ENCODE assay signal across 33 mouse cellular contexts in the genomic region with DNA sequence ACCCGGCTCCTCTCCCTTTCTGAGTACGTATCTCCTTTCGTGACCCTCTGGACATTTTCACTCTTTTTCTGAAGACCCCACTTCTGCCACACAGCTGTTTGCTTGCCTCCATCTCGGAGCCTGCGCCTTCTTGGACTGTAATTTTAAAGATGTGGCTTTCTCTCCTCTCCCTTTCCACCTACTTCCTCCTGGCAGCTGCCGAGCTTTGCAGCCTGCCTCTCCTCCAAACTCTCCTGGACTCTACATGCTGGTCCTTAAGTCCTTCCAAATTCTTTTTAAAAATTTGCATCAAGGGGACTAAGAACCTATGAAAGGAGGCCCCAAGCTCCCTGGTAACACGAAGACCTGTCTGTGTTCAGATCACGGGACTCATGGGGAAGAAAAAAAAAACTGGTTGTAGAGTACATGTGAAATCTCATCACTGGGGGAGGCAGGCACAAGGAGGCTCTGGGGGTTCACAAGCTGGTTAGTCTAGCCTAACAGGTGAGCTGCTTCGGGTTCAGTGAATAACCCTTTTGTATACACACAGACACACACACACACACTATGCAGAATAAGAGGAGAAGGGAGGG. TPM values are rescaled to one million over a fixed set of nuclear protein-coding genes. Genes with fewer than 3 reads are reported as not detected.
DNase-seq lines count a peak whose midpoint lies in the region; ATAC-seq and TF ChIP-seq lines count a peak whose summit lies in the region.
"Had no signal": no experiment of that assay in that cellular context is flagged by ENCODE, and none has a peak within 500 bp of the region (broad histone marks: within the 10 kb centered on the region; RNA-seq: fewer than 3 reads in every experiment).

No protein-coding gene starts in this region.

- no peak overlapping the region for H3K4me2 ChIP-seq in CH12.LX (ENCODE audit: insufficient read depth, low read depth, poor library complexity, severe bottlenecking)
- no peak overlapping the region for H3K4me2 ChIP-seq in neural tube, embryonic 15.5 days
- H3K4me2 ChIP-seq: embryonic facial prominence, embryonic 15.5 days; forebrain, embryonic 12.5 days; hindbrain, embryonic 14.5 days; midbrain, embryonic 12.5 days had no signal

- no peak for ATAC-seq in megakaryocyte, adult 5-6 weeks (ENCODE audit: poor library complexity, severe bottlenecking)
- ATAC-seq in neural tube, embryonic 15.5 days (ENCODE audit: low FRiP score): no peak
- ATAC-seq: inflammation-experienced regulatory T-cells, adult 6 months; Patski had no signal

- no peak overlapping the region for H3K9ac ChIP-seq in CH12.LX (ENCODE audit: insufficient read depth, low read depth)
- H3K9ac ChIP-seq in neural tube, embryonic 15.5 days (replicated peaks): no peak overlapping the region
- H3K9ac ChIP-seq: embryonic facial prominence, embryonic 15.5 days; forebrain, embryonic 12.5 days; hindbrain, embryonic 14.5 days; liver, embryonic 14.5 days; midbrain, embryonic 12.5 days had no signal

- H3K4me3 ChIP-seq in megakaryocyte, embryonic 14.5 days (replicated peaks): peak overlapping the region; percentile 83
- no peak overlapping the region for H3K4me3 ChIP-seq in CH12.LX (replicated peaks in 1 of 3; ENCODE audit: low read depth in 2 of 3, low read length in 2 of 3, poor library complexity in 1 of 3)
- H3K4me3 ChIP-seq in macrophage (ENCODE audit: inconsistent target): peak overlapping the region; percentile 25
- no peak overlapping the region for H3K4me3 ChIP-seq in neural tube, embryonic 15.5 days (replicated peaks)
- H3K4me3 ChIP-seq: embryonic facial prominence, embryonic 10.5 days; embryonic facial prominence, embryonic 15.5 days; forebrain, embryonic 12.5 days; heart, embryonic 10.5 days; midbrain, embryonic 12.5 days had no signal

- WGBS in macrophage (ENCODE audit: missing documents): 46% methylated on average over 9 of the region's 9 CpGs
- 82% methylated on average over 9 of the region's 9 CpGs for WGBS in neural tube, embryonic 15.5 days

- no peak for TF ChIP-seq POLR2A in CH12.LX (IDR thresholded peaks at IDR 0.05; ENCODE audit: low read depth, low read length)

- no peak for TF ChIP-seq RAD21 in CH12.LX (IDR thresholded peaks at IDR 0.05; ENCODE audit: low read depth, low read length)

- no peak overlapping the region for H3K27ac ChIP-seq in CH12.LX (ENCODE audit: insufficient read depth, low read depth)
- H3K27ac ChIP-seq in macrophage: peak overlapping the region; percentile 99
- H3K27ac ChIP-seq in neural tube, embryonic 15.5 days (replicated peaks): no peak overlapping the region
- H3K27ac ChIP-seq: embryonic facial prominence, embryonic 10.5 days; embryonic facial prominence, embryonic 15.5 days; forebrain, embryonic 12.5 days; heart, embryonic 10.5 days; hindbrain, embryonic 14.5 days; liver, embryonic 14.5 days; midbrain, embryonic 12.5 days had no signal

- no peaks in the 10 kb centered on the region for H3K27me3 ChIP-seq in megakaryocyte, embryonic 14.5 days (replicated peaks)
- H3K27me3 ChIP-seq in CH12.LX (replicated peaks): no peaks in the 10 kb centered on the region
- no peaks in the 10 kb centered on the region for H3K27me3 ChIP-seq in neural tube, embryonic 15.5 days (replicated peaks)
- H3K27me3 ChIP-seq: embryonic facial prominence, embryonic 15.5 days; forebrain, embryonic 12.5 days; midbrain, embryonic 12.5 days; Patski had no signal

- TF ChIP-seq CTCF in CH12.LX (conservative IDR thresholded peaks at IDR 0.05 in 1 of 2, IDR thresholded peaks at IDR 0.05 in 1 of 2; ENCODE audit: low read depth in 2 of 2, low read length in 2 of 2): no peak

- no peaks in the 10 kb centered on the region for H3K9me3 ChIP-seq in megakaryocyte, embryonic 14.5 days
- no peaks in the 10 kb centered on the region for H3K9me3 ChIP-seq in CH12.LX (replicated peaks; ENCODE audit: low read length)
- no peaks in the 10 kb centered on the region for H3K9me3 ChIP-seq in neural tube, embryonic 15.5 days (replicated peaks)
- H3K9me3 ChIP-seq: embryonic facial prominence, embryonic 10.5 days; embryonic facial prominence, embryonic 15.5 days; forebrain, embryonic 12.5 days; G1E; heart, embryonic 10.5 days; midbrain, embryonic 12.5 days had no signal

- H3K4me1 ChIP-seq in megakaryocyte, embryonic 14.5 days: peaks cover 94% of the 10 kb centered on the region
- peaks cover 9 to 21% of the 10 kb centered on the region in 2 experiments for H3K4me1 ChIP-seq in CH12.LX (ENCODE audit: control insufficient read depth in 1 of 2, insufficient read depth in 2 of 2)
- H3K4me1 ChIP-seq in neural tube, embryonic 15.5 days: 0 out of 2 replicates have a peak, but pooled peaks cover 3% of the 10 kb centered on the region

- dilution Hi-C loops in CH12.LX (cut with MboI; ENCODE audit: extremely low pct_ligation_motif_present, extremely low pct_unique_long_range_greater_than_20kb, low sequenced_read_pairs): no loop called here

- in situ Hi-C loops in CH12.LX (cut with MboI; ENCODE audit: low pct_ligation_motif_present, low pct_unique_long_range_greater_than_20kb, low sequenced_read_pairs): no loop called here

- H3K36me3 ChIP-seq in megakaryocyte, embryonic 14.5 days (replicated peaks; ENCODE audit: low read length): peaks cover 12% of the 10 kb centered on the region
- H3K36me3 ChIP-seq in CH12.LX (replicated peaks in 1 of 2; ENCODE audit: control insufficient read depth in 1 of 2, insufficient read depth in 1 of 2, low read length in 1 of 2) (no peaks in the 10 kb centered on the region), macrophage (ENCODE audit: inconsistent target) (no peaks in the 10 kb centered on the region)
- H3K36me3 ChIP-seq in neural tube, embryonic 15.5 days: no peaks in the 10 kb centered on the region
- H3K36me3 ChIP-seq: embryonic facial prominence, embryonic 10.5 days; embryonic facial prominence, embryonic 15.5 days; forebrain, embryonic 12.5 days; G1E; heart, embryonic 10.5 days; midbrain, embryonic 12.5 days had no signal

- H3K79me2 ChIP-seq in CH12.LX (replicated peaks; ENCODE audit: control insufficient read depth, extremely low read depth, insufficient read depth, poor library complexity, severe bottlenecking): no peaks in the 10 kb centered on the region
- no peaks in the 10 kb centered on the region for H3K79me2 ChIP-seq in macrophage (ENCODE audit: inconsistent target)

- DNase-seq in CD4-positive helper T cell, adult 2 months (ENCODE audit: low read depth, low spot score): peak; percentile 13
- DNase-seq in CH12.LX (ENCODE audit: extremely low read depth): no peak
- DNase-seq in adrenal gland, adult 2 months: no peak
- DNase-seq: adrenal gland, postnatal 14 days; B cell, adult 2 months; cerebellum, adult 18-20 months; cerebellum, postnatal 14 days; gastrocnemius, postnatal 25 days; heart, adult 11 months; heart, postnatal 36 days; kidney, adult 11 months; kidney, postnatal 36 days; layer of hippocampus, postnatal 36 days; left cerebral cortex, postnatal 4 days; liver; lung, adult 2 months; lung, postnatal 10 days; retina, postnatal 1 day; right cerebral cortex, postnatal 14 days had no signal

- no peak for TF ChIP-seq EP300 in CH12.LX (IDR thresholded peaks at IDR 0.05; ENCODE audit: low read length)

TF ChIP-seq in CH12.LX, 34 proteins besides CTCF, POLR2A, EP300 and RAD21:
- TF ChIP-seq MXI1 (IDR thresholded peaks at IDR 0.05; ENCODE audit: low read depth, low read length) (no peak), RCOR1 (conservative IDR thresholded peaks at IDR 0.05; ENCODE audit: low read depth, low read length) (no peak), SMC3 (IDR thresholded peaks at IDR 0.05; ENCODE audit: low read depth, low read length) (no peak), NELFE (IDR thresholded peaks at IDR 0.05; ENCODE audit: low read depth, low read length) (no peak), ZNF384 (IDR thresholded peaks at IDR 0.05; ENCODE audit: low read depth, low read length) (peak; percentile 70), ELF1 (IDR thresholded peaks at IDR 0.05; ENCODE audit: low read depth, low read length) (no peak), BHLHE40 (IDR thresholded peaks at IDR 0.05; ENCODE audit: low read depth, low read length) (peak; percentile 49; the same call in 1 of the 2 replicates), TCF12 (IDR thresholded peaks at IDR 0.05; ENCODE audit: low read depth, low read length) (peak; percentile 9; the same call in 1 of the 2 replicates)

RNA-seq across cellular contexts. Expression of a gene that starts 35.1 kb away (rescaled TPM):
- 22.7 and 35.4 TPM in 2 replicates for polyA plus RNA-seq in megakaryocyte, embryonic 14.5 days (2012; ENCODE audit: insufficient read depth, low replicate concordance)
- 50.7 and 54.8 TPM in 2 replicates for total RNA-seq in megakaryocyte, adult 5-6 weeks (2015)
- 55.7 and 59.8 TPM in 2 replicates for total RNA-seq in megakaryocyte, adult 5-6 weeks (2017)
- total RNA-seq in CH12.LX (2012; rRNA removed) (17.1 and 19.0 TPM in 2 replicates), CH12.LX (2014; rRNA removed) (11.3 and 13.4 TPM in 2 replicates)
- polyA plus RNA-seq in CH12.LX (2012; ENCODE audit: insufficient read length, low read depth) (21.0 and 21.9 TPM in 2 replicates), macrophage (2018) (48.3 to 71.1 TPM (median 65.0 TPM) in 3 replicates)
- total RNA-seq in macrophage (2018; cell fraction: chromatin; rRNA removed): 100 to 1,000 TPM in 23 of 26 experiments, 10 to 100 TPM in 3; 62.1 to 293 (median 204) TPM
- total RNA-seq in macrophage (2018; cell fraction: cytosol; rRNA removed): 100 to 1,000 TPM in 3 of 26 experiments, 10 to 100 TPM in 23; 52.7 to 107 (median 91.0) TPM
- total RNA-seq in macrophage (2018; cell fraction: nucleus; rRNA removed): 100 to 1,000 TPM in 21 of 26 experiments, 10 to 100 TPM in 5; 76.5 to 218 (median 154) TPM
- 13.3 and 14.6 TPM in 2 replicates for polyA plus RNA-seq in neural tube, embryonic 15.5 days (2015; fragmentation: Nextera tagmentation; extraction: Ambion mirVana)
- total RNA-seq in adrenal gland, adult 2 months (2021): 10 to 100 TPM; 28.5 to 29.8 TPM
- 26.2 and 27.9 TPM in 2 replicates for polyA plus RNA-seq in adrenal gland, adult 2 months (2012; rRNA removed)

RNA-seq across cellular contexts. Expression of a gene that starts 58.5 kb away (rescaled TPM):
- polyA plus RNA-seq in megakaryocyte, embryonic 14.5 days (2012; ENCODE audit: insufficient read depth, low replicate concordance): 41.0 and 57.7 TPM in 2 replicates
- total RNA-seq in megakaryocyte, adult 5-6 weeks (2015): 26.9 and 37.5 TPM in 2 replicates
- total RNA-seq in megakaryocyte, adult 5-6 weeks (2017): 26.7 and 28.3 TPM in 2 replicates
- total RNA-seq in CH12.LX (2012; rRNA removed) (34.0 and 35.1 TPM in 2 replicates), CH12.LX (2014; rRNA removed) (29.5 and 33.6 TPM in 2 replicates)
- polyA plus RNA-seq in CH12.LX (2012; ENCODE audit: insufficient read length, low read depth) (76.1 and 84.5 TPM in 2 replicates), macrophage (2018) (52.3 to 95.5 TPM (median 75.2 TPM) in 3 replicates)
- 100 to 1,000 TPM; 113 to 715 (median 441) TPM for total RNA-seq in macrophage (2018; cell fraction: chromatin; rRNA removed)
- 100 to 1,000 TPM in 8 of 26 experiments, 10 to 100 TPM in 18; 32.1 to 112 (median 96.4) TPM for total RNA-seq in macrophage (2018; cell fraction: cytosol; rRNA removed)
- 100 to 1,000 TPM in 22 of 26 experiments, 10 to 100 TPM in 4; 57.9 to 347 (median 193) TPM for total RNA-seq in macrophage (2018; cell fraction: nucleus; rRNA removed)
- 79.3 and 79.5 TPM in 2 replicates for polyA plus RNA-seq in neural tube, embryonic 15.5 days (2015; fragmentation: Nextera tagmentation; extraction: Ambion mirVana)
- total RNA-seq in adrenal gland, adult 2 months (2021): 10 to 100 TPM; 53.9 to 56.5 TPM
- 21.3 and 22.2 TPM in 2 replicates for polyA plus RNA-seq in adrenal gland, adult 2 months (2012; rRNA removed)

Comparison
In these comparisons a context has a peak if more than half of its experiments do, and no peak if none do; other contexts are left out.
1. H3K4me3 ChIP-seq: peak in megakaryocyte, embryonic 14.5 days (single experiment) and macrophage (single experiment); none in CH12.LX (0 of 3) and neural tube, embryonic 15.5 days (single experiment).